Mouse (Mus musculus) cerebral cortex, adult 2 months (tissue): ENCODE results near the gene Clba1.

Experiments used
- WGBS: fragments of 180-500 bp; shearing (Covaris S2); methylation state at CpG from one replicate; pipeline ENCODE4 v1.1.7; 2018; 5-methylcytosine and 5-hydroxymethylcytosine counted together

Clba1 gene

GRCm38 (mm10) chr12:112808587-112809364, at the start of gene Clba1:
Gene Clba1, plus strand, starts transcription at chr12:112808937.
- WGBS, result 1% methylated on average over 64 of the region's 64 CpGs

GRCm38 (mm10) chr12:112759471-112759870, 49.3 kb upstream of the Clba1 start:
- 89% methylated on average over 3 of the region's 3 CpGs for WGBS

- WGBS, result 49% methylated on average over 4 of the region's 4 CpGs
Measured at GRCm38 (mm10) chr12:112760154-112760926, 48.4 kb upstream of the Clba1 start, which contains the start of gene Pld4. Gene Pld4, plus strand, starts transcription at chr12:112760655.

DNA sequence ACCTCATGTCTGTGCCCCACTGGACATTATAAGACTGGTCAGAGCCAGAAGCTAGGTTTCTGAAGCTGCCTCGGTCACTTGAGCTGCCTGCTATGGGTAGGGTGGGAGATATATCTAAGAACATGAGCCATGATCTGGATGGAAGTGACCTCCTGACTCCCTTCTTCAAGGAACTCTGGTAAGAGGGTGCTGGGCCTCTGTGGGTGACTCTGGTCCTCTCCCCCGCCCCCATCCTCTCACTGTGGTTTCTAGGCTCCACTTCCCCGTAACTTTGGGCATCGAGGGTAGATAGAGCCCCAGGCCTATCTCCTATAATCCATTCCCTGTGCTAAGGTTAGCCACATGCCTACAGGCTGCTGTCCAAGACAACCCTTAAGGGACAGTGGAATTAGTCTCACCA, 47.3 kb upstream of the Clba1 start:
- 86% methylated on average over 4 of the region's 4 CpGs for WGBS

DNA sequence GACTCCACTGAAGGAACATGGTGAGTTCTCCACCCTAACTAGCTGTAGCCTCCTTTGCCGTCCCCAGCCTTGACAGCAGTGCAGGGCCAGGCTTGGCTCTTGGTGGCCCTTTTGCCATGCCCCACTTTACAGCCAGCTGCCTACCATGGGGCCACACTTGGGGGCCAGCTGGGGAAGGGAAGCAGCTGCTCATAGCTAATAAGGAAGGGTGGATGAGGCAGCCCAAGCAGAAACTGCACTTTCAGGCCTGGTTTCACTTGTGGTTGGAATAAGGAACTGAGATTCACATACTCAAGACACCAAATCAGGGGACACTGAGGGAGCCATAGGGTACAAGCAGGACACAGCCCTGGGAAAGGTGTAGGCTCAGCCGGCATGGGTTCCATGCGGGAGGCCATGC, 46.7 kb upstream of the Clba1 start:
- WGBS, result 91% methylated on average over 3 of the region's 3 CpGs

- 85% methylated on average over 4 of the region's 4 CpGs for WGBS
Measured at GRCm38 (mm10) chr12:112763176-112763575, 45.6 kb upstream of the Clba1 start.

DNA sequence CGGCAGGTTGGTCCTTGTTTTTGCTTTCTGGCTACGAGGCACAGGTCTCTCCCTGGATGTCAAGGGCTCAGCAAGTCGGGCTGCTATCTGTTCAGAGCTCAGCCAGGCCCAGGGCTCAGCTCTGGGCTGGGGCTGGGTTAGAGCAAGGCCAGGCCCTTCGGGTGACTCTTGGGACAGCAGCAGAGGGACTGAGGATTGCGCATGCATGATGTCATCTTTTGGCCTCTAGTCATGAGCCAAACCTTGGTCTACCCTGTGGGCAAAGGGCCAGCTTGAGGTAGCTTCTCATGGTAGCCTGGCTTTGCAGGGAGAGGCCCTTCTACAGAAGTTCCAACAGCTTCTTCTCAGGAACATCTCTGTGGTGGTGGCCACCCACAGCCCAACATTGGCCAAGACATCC, 44.6 kb upstream of the Clba1 start:
- 84% methylated on average over 5 of the region's 5 CpGs for WGBS

GRCm38 (mm10) chr12:112764991-112765390, 43.7 kb upstream of the Clba1 start:
- WGBS, result 93% methylated on average over 7 of the region's 7 CpGs

DNA sequence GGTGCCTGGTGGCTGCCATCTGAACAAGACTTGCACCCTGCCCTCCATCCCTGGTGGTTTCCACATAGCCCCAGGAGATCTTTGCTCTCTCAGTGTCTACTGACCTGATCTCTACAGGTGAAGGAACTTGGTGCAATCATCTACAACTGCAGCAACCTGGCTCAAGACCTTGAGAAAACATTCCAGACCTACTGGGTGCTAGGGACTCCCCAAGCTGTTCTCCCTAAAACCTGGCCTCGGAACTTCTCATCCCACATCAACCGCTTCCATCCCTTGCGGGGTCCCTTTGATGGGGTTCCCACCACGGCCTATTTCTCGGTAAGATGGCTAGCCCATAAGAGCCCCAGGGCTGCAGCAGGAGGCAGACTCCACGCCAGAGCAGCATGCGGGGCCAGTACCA, 42.2 kb upstream of the Clba1 start:
- WGBS, result 88% methylated on average over 7 of the region's 7 CpGs

DNA sequence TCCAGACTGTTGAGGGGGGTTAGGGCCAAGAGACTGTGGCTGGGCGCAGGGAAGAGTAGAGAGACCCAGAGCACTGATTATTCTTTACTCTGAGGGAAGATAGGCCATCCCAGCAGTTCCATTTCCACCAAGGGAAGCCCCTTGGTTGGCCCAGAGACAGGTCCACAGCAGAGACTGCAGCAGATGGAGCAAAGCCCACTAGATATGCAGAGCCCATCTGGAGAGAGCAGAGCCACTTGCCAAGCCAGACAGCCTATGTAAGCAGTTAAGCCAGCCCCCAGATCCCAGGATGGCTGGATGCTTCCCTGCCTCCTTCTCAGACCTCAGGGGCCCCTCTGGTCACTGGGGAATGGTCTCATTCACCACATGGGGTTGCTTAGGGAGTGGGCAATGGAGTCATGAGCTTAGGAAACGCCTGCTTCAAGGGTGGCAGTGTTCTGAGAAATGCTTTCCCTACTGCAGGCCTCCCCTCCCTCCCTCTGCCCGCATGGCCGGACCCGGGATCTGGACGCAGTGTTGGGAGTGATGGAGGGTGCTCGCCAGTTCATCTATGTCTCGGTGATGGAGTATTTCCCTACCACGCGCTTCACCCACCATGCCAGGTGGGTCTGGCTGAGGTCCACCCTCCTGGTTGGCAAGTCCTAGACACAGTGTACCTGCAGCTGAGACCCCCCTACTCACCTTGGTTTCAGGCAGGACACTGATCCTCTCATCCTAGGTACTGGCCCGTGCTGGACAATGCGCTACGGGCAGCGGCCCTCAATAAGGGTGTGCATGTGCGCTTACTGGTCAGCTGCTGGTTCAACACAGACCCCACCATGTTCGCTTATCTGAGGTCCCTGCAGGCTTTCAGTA, 41.5 kb upstream of the Clba1 start:
- WGBS, result 93% methylated on average over 16 of the region's 16 CpGs

- WGBS, result 92% methylated on average over 8 of the region's 8 CpGs
Measured at GRCm38 (mm10) chr12:112768166-112768565, 40.6 kb upstream of the Clba1 start.

DNA sequence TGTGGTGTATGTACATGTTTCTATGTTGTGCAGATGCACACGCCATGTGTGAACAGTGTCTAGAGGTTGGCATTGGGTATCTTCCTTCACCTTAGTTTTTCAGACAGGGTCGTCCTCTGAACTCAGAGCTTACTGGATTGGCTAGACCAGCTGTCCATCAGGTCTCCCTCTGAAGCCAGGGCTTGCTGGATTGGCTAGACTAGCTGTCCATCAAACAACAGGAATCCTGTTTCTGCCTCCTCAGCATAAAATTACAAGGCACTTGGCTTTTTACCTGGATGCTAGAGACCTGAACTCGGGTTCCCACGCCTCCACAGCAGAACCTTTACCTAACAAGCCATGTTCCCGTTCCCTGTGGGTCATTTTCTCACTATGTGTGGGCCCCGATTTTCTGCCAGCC, 39.7 kb upstream of the Clba1 start:
- WGBS, result 79% methylated on average over 6 of the region's 6 CpGs

- WGBS, result 80% methylated on average over 2 of the region's 2 CpGs
Measured at GRCm38 (mm10) chr12:112769751-112770150, 39.0 kb upstream of the Clba1 start.

- WGBS, result 84% methylated on average over 4 of the region's 4 CpGs
Measured at GRCm38 (mm10) chr12:112770396-112770795, 38.3 kb upstream of the Clba1 start.

DNA sequence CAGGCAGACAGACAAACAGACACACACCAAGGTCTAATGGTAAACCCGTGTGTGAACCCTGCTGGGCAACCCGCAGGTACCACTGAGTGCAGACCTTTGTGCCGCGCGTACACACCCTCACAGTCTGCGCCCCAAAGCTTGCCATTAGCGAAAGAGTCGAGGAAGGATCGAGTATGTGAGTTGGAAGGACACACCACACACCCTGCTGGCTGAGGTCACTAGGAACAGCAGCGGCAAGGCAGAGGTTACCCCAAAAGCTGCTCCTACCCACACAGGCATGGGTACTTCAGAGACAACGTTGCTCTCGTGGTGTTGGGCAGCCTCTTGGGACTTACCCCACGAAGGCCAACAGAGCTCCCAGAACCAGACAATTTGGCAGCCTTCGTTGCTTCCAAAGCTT, 36.4 kb upstream of the Clba1 start:
- WGBS, result 90% methylated on average over 14 of the region's 14 CpGs

DNA sequence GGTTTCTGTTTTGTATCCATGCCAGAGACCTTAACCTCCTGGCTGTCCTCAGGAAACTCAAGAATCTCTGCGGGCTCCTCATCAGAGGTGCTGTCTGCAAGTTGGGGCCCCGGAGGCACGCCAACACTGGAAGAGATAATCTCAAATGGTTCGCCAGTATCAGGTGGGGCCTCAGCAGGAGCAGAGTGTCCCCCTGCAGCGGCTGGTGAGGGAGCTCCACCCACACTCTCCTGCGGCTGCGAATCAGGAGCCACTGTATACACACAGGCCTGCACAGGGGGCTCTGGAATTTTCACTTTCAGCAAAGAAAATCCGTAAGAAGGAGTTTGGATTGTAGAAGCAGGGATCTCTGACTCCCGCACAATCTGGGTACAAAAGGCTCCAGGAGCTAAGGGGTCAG, 35.4 kb upstream of the Clba1 start:
- WGBS, result 72% methylated on average over 9 of the region's 9 CpGs

DNA sequence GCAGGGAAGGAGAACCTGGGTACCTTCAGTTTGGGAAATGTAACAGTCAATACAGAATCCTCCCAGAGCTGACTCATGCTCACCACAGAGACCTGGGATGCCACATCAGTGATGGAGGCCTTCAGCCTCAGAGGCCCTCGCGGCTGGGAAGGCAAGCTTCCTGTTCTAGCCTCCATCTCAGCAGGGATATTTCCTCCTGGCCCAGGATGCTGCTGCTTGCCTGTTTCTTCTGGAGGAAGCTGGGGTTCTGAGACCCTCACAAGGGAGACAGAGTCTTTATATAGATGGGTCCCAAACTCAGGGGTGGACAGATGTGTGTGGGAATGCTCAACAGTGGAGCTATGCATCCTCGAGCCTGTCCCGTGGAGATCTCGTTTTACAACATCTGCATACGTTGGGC, 34.7 kb upstream of the Clba1 start:
- 74% methylated on average over 6 of the region's 6 CpGs for WGBS

GRCm38 (mm10) chr12:112774481-112774880, 34.3 kb upstream of the Clba1 start:
- WGBS, result 92% methylated on average over 10 of the region's 10 CpGs

DNA sequence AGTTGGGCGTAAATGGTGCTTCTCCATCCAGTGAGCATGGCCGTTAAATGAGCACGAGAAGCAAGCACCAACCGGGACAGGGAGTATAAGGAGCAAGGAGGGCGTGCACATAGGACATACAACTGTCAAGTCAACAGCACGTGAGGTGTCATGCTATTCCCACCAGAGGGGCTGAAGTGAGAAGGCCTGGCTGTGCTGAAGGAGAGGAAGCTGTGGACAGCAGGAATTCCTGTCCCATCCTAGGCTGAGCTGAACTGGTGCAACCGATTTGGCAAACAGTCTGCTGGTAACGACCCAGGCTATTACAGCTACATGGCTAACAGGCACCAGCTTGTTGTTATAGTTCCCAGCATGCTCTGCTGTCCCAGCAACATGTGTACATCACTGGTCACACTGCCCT, 17.7 kb upstream of the Clba1 start:
- 70% methylated on average over 8 of the region's 8 CpGs for WGBS

DNA sequence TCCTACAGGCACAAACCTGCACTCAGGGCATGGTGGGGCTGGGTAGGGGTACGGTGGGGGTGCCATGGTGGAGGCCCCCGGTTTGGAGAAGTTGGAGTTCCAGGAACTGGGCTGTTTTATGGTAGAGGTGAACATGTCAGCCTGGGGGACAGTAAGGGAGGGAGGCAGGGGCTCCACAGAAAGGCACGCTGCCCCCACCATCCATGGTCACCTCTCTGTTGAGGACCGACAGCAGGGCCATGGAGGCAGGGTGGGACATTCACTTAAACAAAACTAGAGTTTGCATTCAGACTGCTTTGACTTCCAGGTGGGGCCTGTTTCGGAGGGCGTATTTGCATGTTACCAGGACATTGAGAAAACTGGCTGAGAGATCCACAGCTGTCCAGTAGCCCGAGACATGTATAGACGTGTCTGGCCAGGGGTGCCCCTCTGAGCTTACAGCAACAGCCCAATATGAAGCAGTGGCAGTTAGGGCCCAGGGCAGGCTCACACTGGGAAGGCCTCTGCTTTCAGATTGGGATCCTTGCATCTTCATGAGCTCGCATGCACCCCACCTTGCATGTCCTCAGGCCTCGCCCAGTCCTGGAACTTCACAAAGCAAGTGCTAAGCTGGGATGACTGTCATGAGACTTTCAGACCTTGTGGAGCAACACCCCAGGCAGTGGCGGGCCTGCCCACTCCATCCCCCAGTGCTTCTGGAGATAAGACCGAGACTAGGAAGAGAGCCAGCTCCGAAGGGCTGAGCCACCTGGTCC, 15.0 kb upstream of the Clba1 start:
- WGBS, result 77% methylated on average over 13 of the region's 13 CpGs

GRCm38 (mm10) chr12:112794356-112794816, 14.4 kb upstream of the Clba1 start:
- 45% methylated on average over 7 of the region's 7 CpGs for WGBS
